ENCODE assay signal across 1 mouse cellular context in genomic region chr9:59655958-59656634, GRCm38 (mm10).
TF ChIP-seq lines count a peak whose summit lies in the region.

Gene Pkm, plus strand, starts transcription at chr9:59656368.

TF ChIP-seq in CH12.LX, 34 proteins besides CTCF, POLR2A, EP300 and RAD21 (continued from another document):
- TF ChIP-seq MAFK (IDR thresholded peaks at IDR 0.05; ENCODE audit: insufficient replicate concordance, low read length) (no peak), PAX5 (IDR thresholded peaks at IDR 0.05; ENCODE audit: low read length) (no peak), NELFE (IDR thresholded peaks at IDR 0.05; ENCODE audit: low read depth, low read length) (peak; percentile 99), ZMIZ1 (IDR thresholded peaks at IDR 0.05; ENCODE audit: low read depth, low read length) (peak; percentile 99), NRF1 (IDR thresholded peaks at IDR 0.05; ENCODE audit: low read depth, low read length) (peak; percentile 50; the same call in 1 of the 2 replicates), KAT2A (IDR thresholded peaks at IDR 0.05; ENCODE audit: insufficient replicate concordance, low read length) (peak; percentile 96), MXI1 (IDR thresholded peaks at IDR 0.05; ENCODE audit: low read depth, low read length) (peak; percentile 26; the same call in 1 of the 2 replicates), TBP (conservative IDR thresholded peaks at IDR 0.05; ENCODE audit: low read depth, low read length) (peak; percentile 96), ZNF384 (IDR thresholded peaks at IDR 0.05; ENCODE audit: low read depth, low read length) (no peak), UBTF (IDR thresholded peaks at IDR 0.05; ENCODE audit: low read depth, low read length) (peak; percentile 85), BHLHE40 (IDR thresholded peaks at IDR 0.05; ENCODE audit: low read depth, low read length) (peak; percentile 14; the same call in 1 of the 2 replicates)
